Mouse (Mus musculus) urinary bladder, postnatal 14 days (tissue): Measurements from ENCODE around the gene Napb.
A peak's percentile ranks its signal among the peaks of the same experiment; 100 is the strongest.

Source experiments
- DNase-seq: peaks from one replicate; pipeline ENCODE4 v3.0.0; 2021; ENCODE audit warnings: low spot score

The Napb gene

DNA sequence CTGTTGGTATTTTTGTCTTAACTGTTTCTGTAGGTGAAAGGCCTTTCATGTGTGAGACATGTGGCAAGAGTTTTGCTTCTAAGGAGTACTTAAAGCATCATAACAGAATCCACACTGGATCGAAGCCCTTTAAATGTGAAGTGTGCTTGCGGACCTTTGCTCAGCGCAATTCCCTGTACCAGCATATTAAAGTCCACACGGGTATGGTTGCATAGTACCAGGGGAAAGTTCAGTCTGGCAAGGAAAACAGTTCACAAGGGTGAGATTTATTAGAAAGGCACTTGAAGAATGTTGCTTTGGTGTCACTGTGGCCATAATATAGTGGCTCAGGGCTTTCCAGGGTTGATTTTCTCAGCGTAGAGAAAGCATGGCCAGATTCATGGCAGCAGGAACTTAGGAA is 44.3 kb downstream of the Napb start:
- DNase-seq = no peak

DNA sequence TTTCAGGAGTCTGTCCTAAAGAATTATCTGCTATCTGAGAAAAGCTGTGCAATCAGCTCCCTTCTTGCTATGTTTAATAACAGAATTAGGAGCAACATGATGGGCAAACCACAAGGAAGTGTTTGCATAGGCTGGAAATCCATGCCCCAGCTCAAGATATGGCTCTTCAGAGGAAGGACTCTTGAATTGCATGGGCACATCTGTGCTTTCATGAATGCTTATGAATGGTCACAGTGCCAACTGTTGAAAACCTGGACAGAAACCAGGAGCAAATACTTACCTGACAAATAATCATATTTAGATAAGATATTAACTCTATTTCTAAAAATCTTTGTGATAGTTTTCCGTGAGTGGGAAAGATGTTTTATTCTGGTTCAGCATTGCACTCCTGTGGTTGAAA is 45.4 kb downstream of the Napb start:
- no peak for DNase-seq

DNA sequence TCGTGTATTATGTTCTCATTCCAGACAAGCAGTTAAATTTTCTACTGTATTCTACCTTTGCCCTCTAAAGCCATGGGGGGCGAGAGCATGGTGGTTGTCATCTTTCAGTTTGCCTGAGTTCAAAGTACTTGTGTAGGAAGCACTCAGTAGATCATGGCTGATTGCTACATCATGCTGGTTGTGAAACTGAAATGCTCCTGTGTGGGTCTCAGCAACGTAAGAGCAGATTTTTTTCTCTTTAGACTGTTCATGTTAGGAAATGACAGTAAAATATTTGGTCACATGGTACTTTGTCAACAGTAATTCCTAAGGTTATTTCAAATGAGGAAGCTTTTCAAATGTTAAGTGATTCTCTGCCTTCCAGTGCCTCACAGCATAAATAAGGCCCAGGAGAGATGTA is 46.6 kb downstream of the Napb start:
- no peak for DNase-seq

DNA sequence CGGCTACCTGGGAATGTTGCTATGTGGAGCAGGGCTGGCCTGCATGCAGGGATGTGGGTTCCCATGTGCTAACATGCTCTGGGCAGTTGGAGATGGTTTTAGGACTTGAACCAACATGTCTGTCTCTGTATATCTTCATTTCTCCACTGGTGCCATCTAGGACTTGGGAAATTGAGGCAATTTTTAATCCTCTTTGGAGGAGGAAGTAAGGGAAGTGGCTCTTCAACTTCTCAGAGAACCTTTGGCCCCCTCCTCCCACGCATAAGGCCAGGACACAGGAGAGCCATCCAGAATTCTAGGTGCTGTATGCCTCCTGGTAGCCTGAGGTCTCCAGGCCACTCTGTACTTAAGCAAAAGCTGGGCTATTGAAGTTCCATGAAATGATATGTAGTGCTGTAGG is 47.3 kb downstream of the Napb start:
- DNase-seq = no peak

DNA sequence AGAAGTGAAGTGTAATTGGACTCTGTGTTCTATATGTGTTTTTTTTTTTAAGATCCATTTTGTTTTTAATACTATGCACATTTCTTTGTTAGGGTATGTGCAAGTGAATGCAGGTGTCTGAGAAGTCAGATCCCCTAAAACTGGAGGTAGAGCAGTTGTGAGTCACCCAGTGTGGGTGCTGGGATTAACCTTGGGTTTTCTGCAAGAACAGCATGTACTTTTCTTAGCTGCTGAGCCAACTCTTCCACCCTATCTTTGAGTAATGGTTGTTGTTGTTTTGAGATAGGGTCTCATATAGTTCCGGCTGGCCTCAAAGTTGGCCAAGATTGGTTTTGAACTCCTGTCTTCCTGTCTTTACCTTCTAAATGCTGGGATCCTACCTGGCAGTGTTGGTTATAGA is 49.2 kb downstream of the Napb start:
- DNase-seq = no peak

DNA sequence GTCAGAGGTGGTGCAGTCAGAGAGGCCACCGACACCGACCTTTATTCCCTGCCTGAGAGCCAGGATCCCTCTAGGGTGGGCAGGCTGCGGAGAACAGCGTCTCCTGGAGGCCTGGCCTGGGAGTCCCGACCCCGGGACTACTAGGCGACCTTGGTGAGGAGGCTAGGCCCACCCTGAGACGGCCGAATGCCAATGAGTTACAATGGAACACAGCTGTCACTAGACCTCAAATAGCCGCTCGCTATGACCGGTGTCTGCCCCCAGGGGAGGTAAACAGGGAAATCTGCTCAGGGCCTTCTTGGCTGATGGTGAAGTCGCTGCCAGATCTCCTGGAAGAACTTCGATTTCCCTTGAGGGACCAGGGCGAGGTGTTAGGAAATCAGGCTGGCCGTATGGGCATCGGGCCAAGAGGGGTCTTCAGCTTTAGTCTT is 50.8 kb downstream of the Napb start:
- peak; percentile 39 for DNase-seq

DNA sequence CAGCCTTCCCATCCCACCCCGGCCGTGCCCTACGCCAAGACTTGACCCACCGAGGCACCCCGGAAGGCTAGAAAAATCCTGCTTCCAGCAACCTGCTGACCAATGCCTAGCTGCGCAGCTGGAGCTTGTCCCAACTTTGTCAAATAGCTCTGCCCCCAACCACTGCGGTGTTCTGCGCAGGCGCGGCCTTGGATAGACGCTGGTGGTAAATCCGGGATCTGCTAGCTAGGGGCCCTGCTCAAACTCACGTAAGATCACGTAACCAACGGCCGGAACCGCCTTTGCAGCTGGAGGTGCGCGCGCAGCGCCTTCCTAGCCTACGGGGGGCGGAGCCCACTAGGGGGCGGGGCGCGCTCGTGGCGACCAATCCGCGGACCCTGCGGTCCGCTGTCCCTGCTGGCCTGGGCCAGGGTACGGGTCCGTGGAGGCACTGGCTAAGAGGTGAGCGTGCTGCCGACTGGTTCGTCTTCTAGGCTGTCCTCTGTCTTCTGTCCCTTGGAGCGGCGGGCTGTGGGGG is 51.4 kb downstream of the Napb start, which contains the start of gene Gzf1:
TSS of gene Gzf1 (plus strand) at position 249 of the 517 bp plus-strand sequence.
- peak; percentile 99 for DNase-seq

DNA sequence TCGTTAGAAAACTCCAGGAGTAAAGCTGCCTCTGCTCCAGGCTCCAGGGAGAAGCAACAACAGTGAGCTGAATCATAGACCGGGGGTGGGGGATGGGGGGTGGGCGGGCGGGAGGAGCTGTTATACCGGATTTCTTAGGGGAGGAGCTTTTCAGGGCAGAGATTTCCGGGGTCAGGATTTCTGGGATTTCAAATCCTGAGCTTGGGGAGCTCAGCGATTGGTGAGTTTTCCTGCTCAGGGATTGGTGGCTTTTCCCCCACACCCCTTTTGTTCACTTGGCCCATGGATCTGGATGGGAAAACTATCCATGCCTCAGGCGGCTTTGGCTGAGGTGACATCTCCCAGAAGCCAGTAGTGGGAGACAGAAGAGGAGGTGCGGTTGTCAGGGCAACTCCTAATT is 52.9 kb downstream of the Napb start:
- DNase-seq = peak; percentile 59

DNA sequence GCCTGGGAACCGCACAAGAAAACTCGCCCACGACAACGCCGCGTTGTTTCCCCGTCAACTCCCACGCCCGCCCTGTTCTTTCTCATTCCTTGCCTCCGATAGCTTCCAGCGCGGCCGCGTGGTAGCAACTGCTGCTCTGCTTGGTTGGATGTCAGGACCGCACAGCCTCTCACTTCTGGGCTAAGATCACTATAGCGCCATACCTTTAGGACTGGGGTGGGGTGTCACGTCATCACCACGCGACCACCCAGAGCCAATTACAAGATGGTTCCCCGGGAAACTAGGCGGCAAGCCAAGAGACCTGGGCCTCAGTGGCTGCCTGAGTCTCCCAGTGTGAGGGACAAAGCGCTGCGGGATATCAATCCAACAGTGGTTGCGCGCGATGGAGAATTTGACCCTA is 54.5 kb downstream of the Napb start:
- peak; percentile 66 for DNase-seq

DNA sequence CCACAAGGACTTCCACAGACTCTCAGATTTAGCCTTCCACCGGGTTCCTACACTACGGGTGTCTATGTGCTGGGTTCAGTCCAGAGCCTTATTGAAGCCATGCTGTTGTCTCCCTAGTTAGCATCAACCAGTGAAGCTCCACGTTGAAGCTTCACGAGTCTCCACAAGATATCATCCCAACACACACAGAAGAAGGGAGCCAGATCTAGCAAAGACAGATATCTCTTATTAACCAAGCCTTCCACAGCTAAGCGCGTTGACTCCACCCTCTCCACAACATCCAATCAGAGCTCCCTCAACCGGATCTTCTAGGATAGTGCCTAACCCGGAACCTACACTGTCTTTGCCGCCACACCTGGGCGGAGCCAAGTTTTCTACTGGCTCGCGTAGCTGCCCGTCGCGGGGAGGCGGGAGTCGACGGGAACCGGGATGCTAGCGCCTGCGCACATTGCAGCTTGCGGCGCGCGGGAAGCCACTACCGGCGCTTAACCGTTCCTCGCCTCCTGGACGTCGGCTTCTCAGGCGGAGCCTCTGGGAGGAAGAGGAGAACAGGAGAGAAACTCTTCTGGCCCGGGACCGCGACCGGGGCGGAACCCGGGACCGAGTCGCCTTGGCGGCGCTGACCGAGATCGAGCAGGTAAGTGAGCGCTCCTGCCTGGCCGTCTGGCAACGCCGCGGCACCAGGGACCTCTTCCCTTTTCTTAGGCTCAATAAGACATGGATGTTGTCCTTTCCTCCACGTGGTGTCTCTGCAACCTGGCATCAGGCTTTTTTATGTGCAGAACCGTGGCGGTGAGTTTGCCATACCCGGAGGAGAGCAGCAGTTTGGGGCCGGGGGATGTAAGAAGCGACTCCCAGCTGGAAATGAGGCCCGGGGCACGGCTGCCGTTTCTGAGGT is 59.8 kb downstream of the Napb start, which contains the start of gene Nxt1:
TSS of gene Nxt1 (plus strand) at position 403 of the 898 bp plus-strand sequence.
- DNase-seq = peak; percentile 99

DNA sequence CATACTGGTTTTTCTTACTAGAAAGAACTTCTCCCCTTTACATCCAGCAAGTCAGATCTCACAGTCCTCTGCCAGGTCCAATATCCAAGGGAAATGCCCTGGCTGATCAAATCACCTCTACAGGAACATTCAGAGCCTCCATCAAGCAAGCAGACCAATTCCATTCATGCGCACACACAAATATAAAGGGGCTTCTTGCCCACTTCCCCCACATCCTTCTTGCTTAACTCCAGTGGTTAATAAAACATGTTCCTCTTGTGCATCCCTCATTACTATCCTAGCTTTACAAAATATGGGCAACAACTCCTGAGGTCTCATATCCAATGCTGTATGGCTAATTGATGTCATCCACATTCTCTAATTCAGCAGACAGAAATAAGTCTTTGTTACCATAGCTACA is 68.8 kb downstream of the Napb start:
- no peak for DNase-seq

DNA sequence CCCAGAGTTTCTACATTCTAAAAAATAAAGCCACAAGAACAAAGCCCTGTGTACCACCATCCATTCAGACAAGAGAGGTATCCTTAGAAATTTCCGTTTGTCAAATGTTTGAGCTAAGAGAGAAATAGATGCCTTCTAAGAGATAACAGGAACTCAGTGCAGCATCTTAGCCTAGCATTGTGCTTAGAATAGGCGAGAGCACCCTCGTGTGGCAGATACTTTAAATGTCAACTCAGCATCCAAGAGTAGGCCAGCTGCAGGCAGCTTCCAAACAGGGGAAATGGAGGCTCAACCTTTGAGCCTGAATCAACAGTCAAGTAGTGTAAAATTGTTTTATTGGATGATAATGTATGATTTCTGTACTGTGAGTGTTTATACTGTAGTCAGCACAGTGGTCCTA is 77.3 kb downstream of the Napb start:
- peak; percentile 71 for DNase-seq

DNA sequence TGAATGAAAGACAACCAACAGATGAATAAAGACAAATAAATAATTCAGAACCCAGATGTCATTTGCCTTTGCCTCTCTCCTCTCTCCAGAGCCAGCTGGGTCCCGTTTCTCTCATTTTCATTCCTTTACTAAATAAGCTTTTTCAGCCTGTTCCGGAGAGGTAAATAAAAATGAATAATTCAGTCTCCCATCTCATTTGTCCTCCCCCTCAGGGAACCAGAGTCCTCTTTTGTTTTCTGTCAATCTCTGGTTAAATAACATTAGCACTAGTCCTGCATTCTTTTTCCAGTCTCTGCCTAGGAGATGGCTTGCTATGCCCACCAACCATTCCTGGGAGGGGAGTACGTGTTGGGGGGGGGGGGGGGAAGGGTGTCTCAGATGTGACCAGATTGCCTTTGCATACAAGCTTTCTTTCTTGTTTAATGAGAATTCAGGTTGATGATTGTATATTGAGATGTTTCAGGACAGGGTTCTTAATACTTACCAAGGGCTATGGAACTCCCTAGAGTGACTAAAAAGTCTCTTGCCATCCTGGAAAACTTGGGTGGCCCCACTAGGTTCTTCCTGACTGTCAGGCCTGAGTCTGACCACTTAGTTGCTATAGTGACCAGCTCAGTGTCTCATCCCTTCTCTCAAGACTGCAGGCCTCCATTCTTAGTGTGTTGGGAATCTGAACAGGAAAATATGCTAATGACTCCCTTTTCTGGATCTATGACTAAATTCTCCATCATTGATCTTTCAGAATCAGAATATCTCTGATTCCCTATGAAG is 81.5 kb downstream of the Napb start:
- no peak for DNase-seq

DNA sequence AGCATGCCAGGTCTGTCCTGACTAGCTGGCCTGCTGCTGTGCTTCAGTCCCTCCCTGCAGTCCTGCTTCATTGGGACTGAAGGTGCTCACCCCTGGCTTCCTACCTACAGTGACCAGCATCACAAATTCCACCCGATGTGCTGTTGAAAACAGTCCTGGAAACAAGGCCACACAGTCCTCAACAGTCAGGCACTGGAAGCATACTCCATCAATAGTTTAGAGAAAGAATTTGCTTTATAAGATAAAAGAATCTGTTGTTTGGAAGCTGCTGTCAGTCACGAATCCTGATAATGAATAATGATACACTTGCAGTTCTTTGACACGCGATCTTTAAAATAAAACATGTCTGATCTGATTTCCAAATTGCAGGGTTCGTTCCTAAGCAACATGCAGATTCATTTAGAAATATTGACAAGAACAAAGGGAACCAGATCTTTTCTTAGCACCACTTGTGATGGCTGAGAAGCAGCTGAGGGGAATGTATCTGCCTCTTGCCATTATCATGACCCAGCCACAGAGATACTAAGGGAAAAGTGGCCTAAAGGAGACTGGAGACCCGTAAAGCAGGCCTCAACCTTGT is 87.8 kb downstream of the Napb start:
- DNase-seq = no peak
